Mouse (Mus musculus) testis, adult 2 months (tissue): Measurements from ENCODE around the gene Nr2e3. TPM values are rescaled to one million over a fixed set of nuclear protein-coding genes. Genes with fewer than 3 reads are reported as not detected.
"Not testable (repeated sequence)": the region's sequence is repeated elsewhere in the genome, so short reads cannot be mapped to it uniquely, and the experiment has no call there.

ENCODE experiments used
- H3K27ac ChIP-seq: fragments of 200-500 bp; 2 replicates; pipeline ENCODE4 v1.5.1; 2012; ENCODE audit warnings: low read depth, low read length; ENCODE audit not compliant: control insufficient read depth, insufficient read depth
- H3K27me3 ChIP-seq: fragments of 200-500 bp; 2 replicates; pipeline ENCODE4 v1.6.1; 2012; ENCODE audit warnings: mild to moderate bottlenecking, low read length, moderate library complexity; ENCODE audit not compliant: control insufficient read depth, insufficient read depth
- H3K36me3 ChIP-seq: fragments of 200-500 bp; 2 replicates; pipeline ENCODE4 v1.6.1; 2012; ENCODE audit warnings: mild to moderate bottlenecking, low read length; ENCODE audit not compliant: control insufficient read depth, insufficient read depth
- H3K4me1 ChIP-seq: fragments of 200-500 bp; 2 replicates; pipeline ENCODE4 v1.6.1; 2012; ENCODE audit warnings: low read length; ENCODE audit not compliant: control insufficient read depth, insufficient read depth
- H3K4me3 ChIP-seq: fragments of 200-500 bp; 2 replicates; pipeline ENCODE4 v1.5.1; 2012; ENCODE audit warnings: low read depth, mild to moderate bottlenecking, low read length, moderate library complexity, mixed read lengths; ENCODE audit not compliant: control insufficient read depth
- CTCF ChIP-seq: fragments of 200-500 bp; IDR thresholded peaks from 2 replicates; pipeline ENCODE4 v1.5.1; 2012; ENCODE audit warnings: low read depth, mild to moderate bottlenecking, inconsistent platforms, low read length, moderate library complexity; ENCODE audit not compliant: control insufficient read depth, insufficient read depth, insufficient replicate concordance
- POLR2A ChIP-seq: fragments of 200-500 bp; IDR thresholded peaks from 2 replicates; pipeline ENCODE4 v1.6.1; 2012; ENCODE audit warnings: low read depth, mild to moderate bottlenecking, inconsistent platforms, low read length, moderate library complexity; ENCODE audit not compliant: control insufficient read depth
- polyA plus RNA-seq: library from polyadenylated mRNA; depleted of rRNA; stranded (reverse); fragments of >200 nt; gene quantifications from 2 replicates; pipeline ENCODE4 v1.2.3, GENCODE M21; 2012

Gene Nr2e3
- polyA plus RNA-seq, 1 experiment = not detected

DNA sequence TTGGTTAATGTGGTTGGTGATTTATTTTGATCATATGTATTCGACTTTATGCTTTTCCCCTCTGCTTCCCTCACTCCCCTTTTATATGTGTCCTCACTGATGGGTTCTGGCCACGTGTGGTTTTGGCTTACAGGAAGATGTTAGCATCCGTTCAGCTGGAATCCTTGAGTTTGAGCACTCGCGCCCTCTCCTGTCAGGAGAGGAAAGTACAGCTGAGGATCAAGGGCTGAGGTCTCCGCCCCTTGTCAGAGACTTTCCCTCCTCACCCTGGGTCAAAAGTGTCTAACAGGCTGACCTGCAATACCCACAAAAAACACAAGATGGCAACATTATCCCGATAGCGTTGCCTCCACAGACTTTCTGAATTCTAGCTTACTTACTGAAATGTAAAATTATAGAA is 1.2 kb downstream of the Nr2e3 start:
- H3K27ac ChIP-seq = no peak overlapping the region
- TF ChIP-seq CTCF = peak; percentile 84; the same call in 1 of the 2 replicates
- TF ChIP-seq POLR2A = no peak
- H3K4me1 ChIP-seq = peaks cover 17% of the 10 kb centered on the region
- no peak overlapping the region for H3K4me3 ChIP-seq
- H3K36me3 ChIP-seq = no peaks in the 10 kb centered on the region
- no peaks in the 10 kb centered on the region for H3K27me3 ChIP-seq

GRCm38 (mm10) chr9:59958115-59958514 is 2.3 kb downstream of the Nr2e3 start:
- H3K27ac ChIP-seq, H3K4me3 ChIP-seq, H3K36me3 ChIP-seq, H3K27me3 ChIP-seq: not testable (repeated sequence)
- peaks cover 17% of the 10 kb centered on the region for H3K4me1 ChIP-seq

- Histone ChIP-seq H3K36me3 (no peaks in the 10 kb centered on the region), H3K4me1 (peaks cover 16% of the 10 kb centered on the region), H3K27ac (no peak overlapping the region), H3K27me3 (no peaks in the 10 kb centered on the region), H3K4me3 (no peak overlapping the region)
- TF ChIP-seq CTCF (no peak), POLR2A (no peak)
These were observed 4.0 kb downstream of the Nr2e3 start for GRCm38 (mm10) chr9:59956496-59956895.

DNA sequence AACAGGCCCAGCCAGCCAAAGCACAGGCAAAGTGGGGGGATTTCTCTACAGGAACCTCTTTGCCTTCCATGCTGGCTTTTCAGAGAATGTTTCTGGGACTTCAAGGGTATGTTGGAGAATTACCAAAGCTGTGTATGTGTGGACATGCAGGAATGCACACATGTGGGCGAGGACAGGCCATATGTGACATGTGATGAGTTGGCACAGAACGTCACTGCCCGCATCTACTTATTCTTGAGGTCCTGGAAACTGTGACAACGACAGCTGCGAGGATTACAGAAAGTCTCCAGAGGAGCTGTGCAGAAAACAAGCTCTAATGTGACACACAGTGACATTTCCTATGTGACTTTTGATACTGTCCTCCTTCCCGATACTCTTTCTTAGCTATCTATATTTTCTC is 4.8 kb downstream of the Nr2e3 start:
- TF ChIP-seq POLR2A (no peak), CTCF (no peak)
- no peak overlapping the region for H3K27ac ChIP-seq
- H3K27me3 ChIP-seq = no peaks in the 10 kb centered on the region
- H3K4me3 ChIP-seq = no peak overlapping the region
- peaks cover 11% of the 10 kb centered on the region for H3K4me1 ChIP-seq
- H3K36me3 ChIP-seq = no peaks in the 10 kb centered on the region

GRCm38 (mm10) chr9:59955199-59955598 is 5.3 kb downstream of the Nr2e3 start:
- Histone ChIP-seq H3K27me3 (no peaks in the 10 kb centered on the region), H3K4me1 (peaks cover 8% of the 10 kb centered on the region), H3K36me3 (no peaks in the 10 kb centered on the region), H3K4me3 (no peak overlapping the region), H3K27ac (no peak overlapping the region)
- TF ChIP-seq CTCF (no peak), POLR2A (no peak)

DNA sequence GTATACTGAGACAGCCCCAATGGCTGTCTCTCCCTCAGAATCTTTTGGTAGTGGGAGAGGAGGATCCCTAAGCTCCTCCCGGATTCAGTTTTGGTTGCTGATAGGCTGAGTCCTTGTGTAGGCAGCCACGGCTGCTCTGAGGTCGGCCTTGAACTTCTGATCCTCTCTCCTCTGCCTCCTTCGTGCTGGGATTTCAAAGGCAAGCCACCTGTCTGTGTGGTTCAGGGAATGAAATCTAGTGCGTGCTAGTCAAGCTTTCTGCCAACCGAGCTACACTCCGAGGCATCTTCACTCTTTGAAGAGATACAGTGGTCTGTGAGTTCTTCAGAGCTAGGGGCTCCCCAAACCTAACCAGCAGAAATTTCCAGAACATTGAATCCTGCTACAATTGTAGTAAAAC is 6.9 kb downstream of the Nr2e3 start:
- Histone ChIP-seq H3K4me3 (no peak overlapping the region), H3K27me3 (no peaks in the 10 kb centered on the region), H3K27ac (no peak overlapping the region), H3K36me3 (no peaks in the 10 kb centered on the region), H3K4me1 (no peaks in the 10 kb centered on the region; the same call in 1 of the 2 replicates)
- TF ChIP-seq CTCF = no peak
- no peak for TF ChIP-seq POLR2A

DNA sequence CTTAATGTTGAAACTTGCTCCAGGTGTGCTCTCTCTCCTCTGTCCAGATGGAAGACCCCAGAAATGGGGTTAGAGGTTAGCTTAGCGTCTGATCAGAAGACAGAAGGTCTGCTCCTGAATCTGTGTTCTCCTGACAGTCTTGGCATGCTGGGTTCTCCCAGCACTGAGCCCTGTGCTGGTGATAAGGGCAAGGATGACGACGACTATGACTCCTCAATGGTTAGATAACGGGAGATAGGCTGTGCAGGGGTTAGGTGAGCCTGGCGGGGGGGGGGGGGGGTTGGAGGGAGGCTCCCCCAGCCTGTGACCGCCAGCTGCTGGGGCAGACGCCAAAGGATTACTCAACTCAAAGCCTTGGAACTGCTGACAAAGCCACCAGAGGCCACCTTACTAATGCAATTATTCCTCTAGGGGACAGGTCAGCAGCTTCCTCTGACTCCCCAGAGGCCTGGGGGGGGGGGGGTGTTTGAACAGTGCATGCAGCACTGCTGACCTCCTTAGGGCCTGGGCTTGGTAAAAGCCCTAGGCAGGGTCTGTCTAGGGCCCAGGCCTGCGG is 7.9 kb downstream of the Nr2e3 start:
- TF ChIP-seq POLR2A (no peak), CTCF (no peak)
- H3K27ac ChIP-seq = no peak overlapping the region
- no peaks in the 10 kb centered on the region; the same call in 1 of the 2 replicates for H3K4me1 ChIP-seq

GRCm38 (mm10) chr9:59951943-59952342 is 8.5 kb downstream of the Nr2e3 start:
- TF ChIP-seq CTCF (no peak), POLR2A (no peak)
- Histone ChIP-seq H3K36me3 (no peaks in the 10 kb centered on the region), H3K4me3 (no peak overlapping the region), H3K4me1 (no peaks in the 10 kb centered on the region; the same call in 1 of the 2 replicates), H3K27me3 (no peaks in the 10 kb centered on the region), H3K27ac (no peak overlapping the region)

More for the DNA sequence above, 7.9 kb downstream of the Nr2e3 start:
- no peak overlapping the region for H3K4me3 ChIP-seq
- no peaks in the 10 kb centered on the region for H3K36me3 ChIP-seq
- H3K27me3 ChIP-seq = no peaks in the 10 kb centered on the region
